Mouse (Mus musculus) liver, adult (tissue): ENCODE measurements around the gene Dxo.

Source experiments
- GATA4 ChIP-seq: IDR thresholded peaks from 2 replicates; pipeline ENCODE4 v1.6.1; 2014; ENCODE audit warnings: mild to moderate bottlenecking, low read length; ENCODE audit not compliant: insufficient replicate concordance

The Dxo gene

DNA sequence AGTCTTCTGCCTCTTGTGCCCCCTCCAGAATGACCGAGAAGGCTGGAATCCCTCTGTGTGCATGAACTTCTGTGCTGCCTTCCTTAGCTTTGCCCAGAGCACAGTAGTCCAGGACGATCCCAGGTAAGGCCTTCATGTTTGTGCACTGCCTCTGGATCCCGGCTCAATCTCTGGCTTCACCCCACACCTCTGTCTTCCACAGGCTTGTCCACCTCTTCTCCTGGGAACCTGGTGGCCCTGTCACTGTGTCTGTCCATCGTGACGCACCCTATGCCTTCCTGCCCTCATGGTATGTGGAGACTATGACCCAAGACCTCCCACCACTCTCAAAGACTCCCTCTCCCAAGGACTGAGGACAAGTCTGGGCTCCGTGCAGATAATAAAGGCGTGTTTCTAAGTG lies 2.0 kb downstream of the Dxo start:
- no peak for TF ChIP-seq GATA4

GRCm38 (mm10) chr17:34840736-34841307 lies 4.0 kb downstream of the Dxo start:
- TF ChIP-seq GATA4: no peak

DNA sequence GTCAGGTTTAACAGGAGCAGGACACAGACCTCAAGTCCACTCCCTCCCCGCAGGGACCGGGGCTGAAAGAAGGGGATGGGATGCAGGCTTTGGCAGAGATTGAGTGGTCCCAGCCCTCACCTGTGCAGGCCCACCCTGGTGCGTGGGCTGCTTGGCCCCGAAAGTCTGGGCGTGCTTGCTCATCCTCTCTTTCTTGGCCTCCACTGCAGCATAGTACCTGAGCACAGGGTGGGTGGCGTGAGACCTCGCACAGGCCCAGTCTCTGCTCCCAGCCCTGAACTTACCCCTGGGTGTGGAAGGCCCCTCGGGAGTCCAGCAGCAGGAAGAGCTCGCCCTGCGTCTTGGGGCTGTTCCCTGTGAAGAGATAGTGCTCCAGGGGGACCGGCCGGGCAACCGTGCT lies 8.1 kb downstream of the Dxo start:
- TF ChIP-seq GATA4: no peak

GRCm38 (mm10) chr17:34847192-34847591 lies 10.4 kb downstream of the Dxo start:
- TF ChIP-seq GATA4: no peak

DNA sequence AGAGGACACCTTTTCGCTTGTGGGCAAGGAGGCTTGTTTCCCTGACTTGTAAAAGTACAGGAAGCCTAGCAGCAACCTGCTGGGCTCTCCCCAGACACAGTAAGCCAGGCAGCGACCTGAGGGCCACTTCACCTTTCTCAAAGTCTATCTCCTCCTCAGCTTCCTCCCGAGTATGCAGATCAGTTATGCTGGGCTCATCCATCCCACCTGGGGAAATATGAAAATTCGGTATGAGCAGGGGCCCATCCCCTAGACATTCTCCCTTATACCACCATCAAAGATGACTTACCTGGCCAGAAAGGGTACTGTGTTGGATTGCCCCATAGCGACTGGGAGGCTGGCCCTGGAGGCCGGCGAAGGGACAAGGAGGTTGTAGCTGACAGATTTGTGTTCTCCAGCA lies 10.8 kb downstream of the Dxo start:
- no peak for TF ChIP-seq GATA4

GRCm38 (mm10) chr17:34849722-34850516 lies 13.1 kb downstream of the Dxo start, which contains the start of the genes Skiv2l and Nelfe:
Gene Skiv2l (minus strand): TSS chr17:34850210.
Gene Nelfe (plus strand): TSS chr17:34850391.
- TF ChIP-seq GATA4: peak; percentile 19; the same call in 1 of the 2 replicates

- TF ChIP-seq GATA4: no peak
Measured at GRCm38 (mm10) chr17:34850517-34851125, 13.8 kb downstream of the Dxo start.

DNA sequence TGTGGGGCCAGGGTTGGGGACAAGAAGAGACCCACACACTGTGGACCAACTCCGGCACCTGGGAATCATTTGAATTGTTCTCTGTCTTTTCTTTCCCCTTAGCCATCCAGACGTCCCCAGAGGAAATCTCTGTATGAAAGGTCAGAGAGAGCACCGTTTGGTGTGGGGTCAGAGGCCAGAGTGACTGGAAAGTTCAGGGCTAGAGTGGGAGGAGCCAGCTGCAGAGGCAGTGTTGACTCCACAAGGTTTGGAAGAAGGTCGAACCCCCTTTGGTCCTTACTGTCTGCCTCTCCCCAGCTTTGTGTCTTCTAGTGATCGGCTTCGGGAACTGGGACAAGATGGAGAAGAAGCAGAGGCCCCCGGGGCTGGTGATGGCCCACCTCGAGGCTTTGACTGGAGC lies 16.7 kb downstream of the Dxo start:
- TF ChIP-seq GATA4: no peak

DNA sequence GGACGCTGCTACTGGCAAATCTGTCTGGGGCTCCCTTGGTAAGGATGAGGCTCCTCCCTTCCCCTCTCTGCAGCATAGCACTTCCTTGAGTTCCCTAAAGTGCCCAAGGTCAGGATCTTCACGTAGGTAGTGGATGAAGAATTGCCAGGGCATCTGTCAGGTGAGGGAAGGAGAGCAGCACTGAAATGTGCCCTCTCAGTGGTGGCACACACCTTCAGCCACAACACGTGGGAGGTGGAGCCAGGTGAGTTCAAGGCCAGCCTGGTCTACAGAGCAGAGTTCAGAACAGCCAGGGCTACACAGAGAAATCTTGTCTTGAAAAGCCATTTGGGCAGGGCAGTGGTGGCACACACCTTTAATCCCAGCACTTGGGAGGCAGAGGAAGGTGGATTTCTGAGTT lies 17.9 kb downstream of the Dxo start:
- TF ChIP-seq GATA4: no peak

GRCm38 (mm10) chr17:34855825-34856224 lies 19.0 kb downstream of the Dxo start:
- TF ChIP-seq GATA4: no peak

GRCm38 (mm10) chr17:34858670-34859069 lies 21.9 kb downstream of the Dxo start:
- no peak for TF ChIP-seq GATA4

- no peak for TF ChIP-seq GATA4
Measured at GRCm38 (mm10) chr17:34860514-34860913, 23.7 kb downstream of the Dxo start.

DNA sequence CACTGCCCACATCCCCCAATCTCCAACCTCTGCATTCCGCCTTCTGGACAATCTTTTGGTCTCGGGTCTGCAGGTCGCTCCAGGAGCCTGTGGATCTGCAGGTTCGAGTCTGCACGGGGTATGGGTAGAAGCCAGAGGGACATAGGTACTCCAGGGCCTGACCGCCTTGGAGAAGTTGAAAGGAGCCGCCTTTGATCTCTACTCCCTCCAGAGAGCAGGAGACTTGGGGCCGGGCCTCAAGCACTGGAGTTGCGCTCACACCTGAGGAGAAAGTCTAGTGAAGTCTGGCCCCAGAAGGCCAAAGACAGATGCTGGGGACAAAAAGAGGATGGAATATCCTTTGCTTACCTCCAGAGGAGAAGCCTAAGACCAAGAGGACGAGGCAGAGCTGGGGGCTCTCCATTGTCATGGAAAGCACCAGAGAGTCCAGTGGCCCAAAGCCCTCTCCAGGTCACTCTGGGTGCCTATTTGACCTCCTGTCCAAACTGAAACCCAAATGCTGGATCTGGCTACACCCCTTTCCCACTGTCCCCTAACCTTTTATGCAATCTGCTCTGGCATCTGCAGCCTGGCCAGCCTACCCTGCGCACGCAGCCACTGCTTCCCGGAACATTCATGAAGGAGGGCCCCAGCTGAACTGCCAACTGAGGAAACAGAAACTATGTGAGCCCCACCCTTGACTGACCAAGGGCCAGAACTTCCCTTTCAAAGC lies 25.0 kb downstream of the Dxo start:
- TF ChIP-seq GATA4: peak; percentile 32; the same call in 1 of the 2 replicates

GRCm38 (mm10) chr17:34862416-34863081 lies 25.7 kb downstream of the Dxo start, which contains the start of gene Cfb:
Gene Cfb (minus strand): TSS chr17:34862518.
- TF ChIP-seq GATA4: no peak; the same call in 1 of the 2 replicates

GRCm38 (mm10) chr17:34865981-34866380 lies 29.2 kb downstream of the Dxo start:
- no peak for TF ChIP-seq GATA4
